Mouse (Mus musculus) embryo, embryonic 10.5 days (tissue): ENCODE results near the gene Idh3a.

ENCODE experiments used
- DNase-seq: peaks from one replicate; pipeline ENCODE4 v3.0.0-alpha.2; 2015; ENCODE audit warnings: low spot score

Gene Idh3a

DNA sequence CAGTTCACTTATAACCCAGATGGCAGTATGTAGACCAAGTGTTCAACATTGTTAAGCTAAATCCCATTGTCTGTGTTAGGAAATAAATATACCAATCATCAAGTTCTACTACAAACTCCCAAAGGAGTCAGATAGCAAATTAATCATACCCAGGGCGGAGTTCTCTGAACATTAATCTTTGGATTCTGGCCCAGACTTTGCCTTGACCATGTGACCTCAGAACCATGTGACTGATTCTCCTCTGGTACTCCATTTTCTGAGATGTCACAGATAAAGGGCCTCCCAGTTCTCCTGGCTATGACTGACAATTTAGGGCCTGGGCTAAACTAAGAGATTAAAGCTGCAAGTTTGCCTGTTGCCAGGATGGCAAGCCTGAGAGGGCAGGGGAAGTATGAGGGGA lies 63.2 kb downstream of the Idh3a start:
- DNase-seq: no peak

DNA sequence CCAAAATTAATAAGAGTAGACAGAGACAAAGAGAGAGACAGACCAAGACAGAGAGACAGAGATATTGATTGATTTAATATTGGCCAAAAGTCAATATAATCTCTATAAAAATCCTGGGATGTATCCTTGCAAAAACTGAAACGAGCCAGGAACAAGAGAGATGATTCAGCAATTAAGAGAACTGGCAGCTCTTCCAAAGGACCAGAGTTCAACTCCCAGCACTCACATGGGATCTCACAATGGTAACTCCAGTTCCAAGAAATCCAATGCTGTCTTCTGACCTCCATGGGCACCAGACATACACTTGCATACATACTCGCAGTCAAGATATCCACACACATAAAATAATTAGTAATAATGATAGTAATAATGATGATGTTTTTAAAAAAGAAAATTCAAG lies 66.6 kb downstream of the Idh3a start:
- DNase-seq: no peak
